Mouse (Mus musculus) MEL (cell line): ENCODE data around the gene Tbc1d1.

Source experiments
- CTCF ChIP-seq, 3 experiments: IDR thresholded peaks in 2 of 3; conservative IDR thresholded peaks in 1 of 3; 2 replicates each; pipeline ENCODE4 v1.5.1; 2011 to 2012; ENCODE audit warnings: low read length in 3 of 3, low read depth in 2 of 3, mild to moderate bottlenecking in 2 of 3, improper control_type of control experiment in 1 of 3, inconsistent platforms in 1 of 3, mixed read lengths in 1 of 3, moderate library complexity in 1 of 3; ENCODE audit not compliant: control insufficient read depth in 1 of 3, insufficient read depth in 1 of 3, poor library complexity in 1 of 3, severe bottlenecking in 1 of 3
- KAT2A ChIP-seq: conservative IDR thresholded peaks from 2 replicates; pipeline ENCODE4 v1.6.1; 2012; ENCODE audit warnings: low read depth, low read length, improper control_type of control experiment, inconsistent platforms
- MXI1 ChIP-seq: IDR thresholded peaks from 2 replicates; pipeline ENCODE4 v1.6.1; 2011; ENCODE audit warnings: mild to moderate bottlenecking, low read depth, low read length, improper control_type of control experiment
- NELFE ChIP-seq: IDR thresholded peaks from 2 replicates; pipeline ENCODE4 v1.6.1; 2011; ENCODE audit warnings: low read depth, low read length, improper control_type of control experiment
- POLR2A ChIP-seq, 2 experiments: IDR thresholded peaks; 2 replicates each; pipeline ENCODE4 v1.6.1; 2011 to 2012; ENCODE audit warnings: low read length in 2 of 2, mild to moderate bottlenecking in 2 of 2, control low read depth in 1 of 2, improper control_type of control experiment in 1 of 2, low read depth in 1 of 2, moderate library complexity in 1 of 2; ENCODE audit not compliant: control insufficient read depth in 1 of 2, insufficient read depth in 1 of 2, poor library complexity in 1 of 2
- TCF12 ChIP-seq: IDR thresholded peaks from 2 replicates; pipeline ENCODE4 v1.6.1; 2014; ENCODE audit warnings: low read depth, mild to moderate bottlenecking, inconsistent platforms, low read length, improper control_type of control experiment, moderate library complexity
- USF1 ChIP-seq: IDR thresholded peaks from 2 replicates; pipeline ENCODE4 v1.6.1; 2014; ENCODE audit warnings: low read depth, mild to moderate bottlenecking, inconsistent platforms, low read length, improper control_type of control experiment, moderate library complexity

- no peak for TF ChIP-seq CTCF (IDR thresholded peaks at IDR 0.05 in 2 of 3, conservative IDR thresholded peaks at IDR 0.05 in 1 of 3; ENCODE audit: control insufficient read depth in 1 of 3, insufficient read depth in 1 of 3, low read depth in 2 of 3, low read length in 3 of 3, poor library complexity in 1 of 3, severe bottlenecking in 1 of 3)
- TF ChIP-seq KAT2A, result no peak
- no peak for TF ChIP-seq TCF12
- TF ChIP-seq NELFE, result no peak
- TF ChIP-seq POLR2A (IDR thresholded peaks at IDR 0.05; ENCODE audit: control insufficient read depth in 1 of 2, insufficient read depth in 1 of 2, low read depth in 1 of 2, low read length in 2 of 2, poor library complexity in 1 of 2), result no peak
- no peak for TF ChIP-seq MXI1
- no peak for TF ChIP-seq USF1
Measured at GRCm38 (mm10) chr5:64185257-64185656, 29.2 kb downstream of the Tbc1d1 start.
